Mouse (Mus musculus): Measurements from ENCODE around the gene Bcan.

Gene Bcan

DNA sequence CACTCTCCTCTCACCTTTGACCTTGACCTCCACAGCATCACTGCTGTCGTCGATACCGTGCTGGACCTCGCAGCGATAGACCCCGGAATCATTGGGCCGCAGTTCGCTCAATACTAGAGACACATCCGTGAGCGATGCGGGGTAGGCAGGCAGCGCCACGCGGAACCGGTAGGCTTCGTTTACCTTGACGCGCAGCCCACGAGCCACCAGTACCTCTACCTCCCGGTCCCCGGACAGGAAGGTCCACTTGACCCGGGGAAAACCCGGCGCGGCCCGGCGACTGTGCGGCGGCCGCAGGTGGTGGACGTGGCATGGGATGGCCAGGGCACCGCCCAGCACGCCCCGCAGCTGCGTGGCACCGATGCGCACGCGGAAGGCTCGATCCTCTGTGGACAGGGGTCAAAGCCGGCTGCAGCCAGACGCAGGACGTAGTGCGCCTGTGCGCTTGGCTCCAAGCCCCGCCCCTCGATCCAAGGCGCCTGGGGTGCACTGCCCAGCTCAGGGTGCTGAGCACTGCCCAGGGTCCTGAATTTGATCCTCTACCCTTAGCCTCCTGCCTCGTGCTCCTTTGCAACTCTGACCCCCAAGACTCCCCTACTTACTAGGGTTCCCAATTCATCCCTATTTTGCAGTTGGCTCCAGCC lies 2.9 kb downstream of the Bcan start:
- in situ Hi-C loops (cut with MboI), result no loop called here

- in situ Hi-C loops (cut with MboI), result no loop called here
Measured at GRCm38 (mm10) chr3:87996401-87996800, 3.6 kb downstream of the Bcan start.

GRCm38 (mm10) chr3:87995331-87995730 lies 4.7 kb downstream of the Bcan start:
- in situ Hi-C loops (cut with MboI), result no loop called here

DNA sequence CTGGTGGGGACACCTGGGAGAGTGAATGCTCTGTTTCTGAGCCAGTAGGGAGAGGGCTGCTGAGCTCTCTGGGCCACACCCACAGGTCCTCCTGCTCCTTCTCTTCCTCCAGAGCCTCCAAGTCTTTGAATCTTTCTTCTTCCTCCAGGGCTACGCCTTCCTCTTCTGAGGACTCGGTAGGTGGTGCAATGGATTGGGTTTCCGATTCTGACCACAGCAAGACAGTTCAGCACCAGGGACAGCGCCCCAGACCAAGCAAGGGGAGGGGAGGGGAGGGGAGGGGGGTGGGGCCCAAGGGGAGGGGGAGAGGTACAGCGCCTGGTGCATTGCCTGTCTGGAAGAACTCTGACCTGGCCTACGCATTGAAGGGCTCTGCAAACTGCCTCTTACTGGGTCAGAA lies 6.6 kb downstream of the Bcan start:
- in situ Hi-C loops (cut with MboI), result no loop called here

GRCm38 (mm10) chr3:87989935-87990334 lies 10.1 kb downstream of the Bcan start:
- in situ Hi-C loops (cut with MboI), result no loop called here

DNA sequence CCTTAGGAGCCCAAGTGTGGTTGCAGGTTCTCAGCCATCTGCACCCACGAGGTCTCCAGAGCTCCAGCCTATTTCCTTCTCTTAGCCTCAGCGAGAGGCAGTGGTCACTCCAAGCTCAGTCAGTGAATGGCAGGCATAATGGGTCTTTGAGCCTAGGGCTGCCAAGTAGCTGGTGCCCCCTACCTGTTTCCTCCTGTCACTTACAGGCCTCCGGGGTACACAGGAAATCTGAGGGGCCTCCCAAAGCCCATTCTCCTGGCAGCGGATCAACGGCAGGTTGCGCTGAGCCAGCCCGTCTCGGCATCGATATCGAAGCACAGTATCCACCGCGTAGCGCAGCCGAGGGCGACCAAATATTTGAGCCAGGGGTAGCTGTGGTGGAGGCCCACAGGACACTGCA lies 12.0 kb downstream of the Bcan start:
- in situ Hi-C loops (cut with MboI), result no loop called here

GRCm38 (mm10) chr3:87987633-87988032 lies 12.4 kb downstream of the Bcan start:
- in situ Hi-C loops (cut with MboI), result no loop called here

DNA sequence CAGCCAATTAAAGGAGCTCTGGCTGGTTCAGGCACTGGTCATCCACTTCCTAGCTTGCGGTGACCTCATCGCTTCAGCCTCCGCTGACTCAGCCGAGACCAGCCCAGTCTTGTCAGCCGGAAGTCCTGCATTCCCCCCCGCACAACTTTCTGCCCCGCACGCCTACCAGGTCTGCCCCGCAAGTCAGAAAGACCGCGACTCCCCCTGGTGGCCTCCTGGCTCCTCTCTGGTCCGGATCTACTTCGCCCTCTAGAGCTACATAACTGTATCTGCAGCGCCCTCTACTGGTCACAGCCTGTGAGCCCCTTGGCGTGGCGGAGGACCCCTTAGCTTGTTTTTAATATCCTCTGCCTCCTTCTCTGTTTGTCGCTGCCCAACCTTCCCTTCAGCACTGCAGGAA lies 13.2 kb downstream of the Bcan start:
- in situ Hi-C loops (cut with MboI), result no loop called here

DNA sequence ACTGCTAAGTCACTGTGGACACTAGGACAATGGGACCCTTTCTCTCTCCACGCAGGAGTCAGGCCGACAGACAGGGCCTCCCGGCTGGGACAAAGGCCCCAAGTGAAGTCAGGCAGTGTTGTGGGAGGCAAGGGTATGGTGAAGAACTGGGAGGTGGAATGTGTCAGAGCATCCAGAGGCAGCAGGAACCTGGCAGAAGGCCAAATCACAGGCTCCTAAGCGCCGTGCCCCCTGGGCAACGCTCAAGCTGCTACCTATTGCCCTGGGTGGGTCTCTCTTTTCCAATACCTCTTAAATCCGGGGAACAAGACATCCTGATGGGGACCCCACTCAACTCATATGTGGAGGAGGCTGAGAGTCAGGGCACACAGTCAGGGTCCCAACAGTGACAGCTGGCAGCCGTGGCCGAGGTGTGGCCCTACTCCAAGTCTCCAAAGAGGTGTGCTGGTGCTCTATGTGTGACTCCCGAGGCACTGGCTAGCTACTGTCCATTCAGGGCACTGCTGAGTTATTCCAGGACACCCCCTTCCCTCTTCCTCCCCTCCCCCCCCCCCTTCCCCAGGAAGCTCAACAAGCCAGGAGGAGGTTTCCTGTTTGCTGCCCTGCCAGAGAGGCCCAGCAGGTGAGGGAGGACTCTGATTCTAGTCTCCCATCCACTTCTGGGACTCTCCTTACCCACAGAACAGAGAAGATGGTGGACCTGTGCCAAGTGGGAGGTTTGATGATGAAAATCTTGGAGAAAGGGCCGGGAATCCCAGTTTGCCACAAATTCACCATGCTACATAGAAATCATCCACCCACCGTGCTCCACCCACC lies 14.3 kb downstream of the Bcan start:
- in situ Hi-C loops (cut with MboI), result no loop called here

DNA sequence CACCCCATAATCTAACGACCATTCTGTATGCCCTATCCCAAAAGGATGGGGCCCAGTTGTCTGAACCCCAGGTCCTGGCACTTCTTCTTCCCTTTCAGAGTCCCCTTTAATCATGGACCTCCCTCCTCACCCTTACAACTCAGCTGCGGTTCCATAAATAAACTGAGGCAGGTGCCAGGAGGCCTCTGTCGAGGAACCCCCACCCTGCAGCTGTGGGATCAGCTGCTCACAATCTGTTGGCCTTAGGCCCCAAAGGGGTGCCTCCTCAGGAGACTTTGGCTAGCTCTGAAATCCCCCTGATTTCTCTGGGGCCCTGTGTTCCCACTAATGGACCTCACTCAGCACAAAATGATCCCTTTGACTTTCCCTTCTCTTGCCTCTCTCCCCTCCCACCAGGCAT lies 15.9 kb downstream of the Bcan start:
- in situ Hi-C loops (cut with MboI), result no loop called here

- in situ Hi-C loops (cut with MboI), result no loop called here
Measured at GRCm38 (mm10) chr3:87983627-87984026, 16.4 kb downstream of the Bcan start.

DNA sequence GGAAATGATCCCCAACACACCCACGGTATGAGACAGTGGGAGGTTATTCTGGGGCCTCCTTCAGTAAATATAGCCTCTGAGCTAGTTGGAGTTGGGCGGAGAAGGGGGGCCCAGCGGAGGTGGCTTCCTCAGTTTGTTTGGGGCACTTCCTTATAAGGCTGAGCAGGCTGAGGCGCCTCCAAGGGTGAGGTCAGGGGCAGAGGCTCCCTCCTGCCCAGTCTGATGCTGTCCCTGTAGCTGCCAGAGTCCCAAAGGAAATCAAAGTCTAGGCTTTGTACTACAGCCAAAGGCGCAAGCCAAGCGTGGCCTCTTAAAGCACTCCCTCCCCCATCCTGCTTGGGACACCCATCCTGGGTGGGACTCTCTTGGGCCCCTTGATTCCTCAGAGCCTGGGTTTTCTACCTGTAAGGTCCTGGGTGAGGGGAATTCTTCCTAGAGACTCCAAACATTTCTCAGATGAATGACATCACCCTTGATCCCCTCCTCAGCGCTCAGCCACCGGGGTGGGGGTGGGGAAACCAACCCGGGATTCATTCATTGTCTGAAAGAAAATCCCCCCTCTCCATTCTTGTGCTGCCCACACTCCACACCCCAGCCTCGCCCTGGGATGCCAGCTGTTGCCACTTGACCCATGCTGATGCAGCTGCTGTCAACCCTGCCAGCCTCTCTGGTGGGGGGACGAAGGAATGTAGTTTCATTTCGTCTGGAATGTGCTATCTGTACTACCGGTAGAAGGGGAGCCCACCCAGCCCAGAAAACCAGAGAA lies 17.0 kb downstream of the Bcan start:
- in situ Hi-C loops (cut with MboI), result no loop called here

GRCm38 (mm10) chr3:87981894-87982835 lies 17.9 kb downstream of the Bcan start:
- in situ Hi-C loops (cut with MboI), result no loop called here

DNA sequence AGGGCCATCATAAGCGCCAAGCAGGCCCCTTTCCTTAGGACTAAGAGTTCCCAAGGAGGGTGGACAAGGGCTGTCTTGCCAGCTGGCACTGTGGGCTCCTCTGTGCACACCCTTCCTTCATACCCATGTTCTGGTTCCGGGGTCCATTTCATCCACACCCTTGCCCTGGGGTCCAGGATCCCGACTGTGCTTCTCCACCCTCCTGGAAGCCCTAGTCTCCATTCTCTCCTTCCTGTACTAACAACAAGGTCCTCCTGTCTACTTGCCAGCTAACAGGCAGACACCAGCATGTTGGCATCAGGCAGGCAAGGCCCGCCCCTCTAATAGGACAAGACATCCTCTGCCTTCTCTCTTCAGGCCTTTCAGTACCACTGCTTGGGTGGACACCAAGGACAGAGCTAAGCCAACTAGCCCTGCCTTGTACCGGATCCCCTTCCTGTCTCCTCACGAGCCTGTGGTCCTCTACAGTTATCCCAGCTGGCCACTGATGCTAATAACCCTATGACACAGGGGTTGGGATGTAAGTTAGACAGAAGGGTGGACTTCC lies 18.7 kb downstream of the Bcan start:
- in situ Hi-C loops (cut with MboI), result no loop called here

- in situ Hi-C loops (cut with MboI), result no loop called here
Measured at GRCm38 (mm10) chr3:87980728-87981127, 19.3 kb downstream of the Bcan start.

DNA sequence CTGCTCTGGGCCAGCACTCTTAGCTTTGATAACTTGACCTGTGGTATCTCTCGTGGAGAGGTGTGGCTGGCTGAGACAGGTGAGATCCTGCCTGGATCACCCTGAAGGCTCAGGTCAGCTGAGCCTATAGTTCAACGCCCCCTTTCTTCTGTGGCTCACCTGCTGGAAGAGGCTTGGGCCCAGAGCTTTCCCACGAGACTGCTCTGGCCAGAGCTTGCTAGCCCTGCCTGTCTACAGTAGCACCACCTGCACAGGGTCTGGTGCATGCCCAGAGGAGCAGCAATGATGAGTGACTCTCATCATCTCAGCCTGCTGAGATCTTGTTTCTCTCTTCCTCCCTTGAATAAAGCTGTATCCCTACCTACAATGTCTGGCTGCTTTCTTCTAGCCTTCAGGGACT lies 19.9 kb downstream of the Bcan start:
- in situ Hi-C loops (cut with MboI), result no loop called here

DNA sequence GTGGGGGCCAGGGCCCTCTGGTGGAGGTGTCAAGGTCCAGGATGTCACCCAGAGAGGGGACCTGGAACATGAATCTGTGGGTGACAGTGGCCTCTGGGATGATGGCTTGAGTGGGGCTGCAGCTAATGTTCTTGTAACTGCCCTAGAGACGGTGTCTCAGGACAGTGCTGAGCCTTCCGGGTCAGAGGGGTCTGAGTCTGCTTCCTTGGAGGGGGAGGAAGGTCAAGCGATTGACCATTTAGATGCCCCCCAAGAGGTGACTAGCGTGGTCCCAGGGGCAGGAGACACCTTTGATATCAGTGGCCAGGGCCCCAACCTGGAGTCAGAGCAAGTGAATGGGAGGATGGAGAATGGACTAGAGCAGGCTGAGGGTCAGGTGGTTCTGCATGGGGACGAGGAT lies 20.5 kb downstream of the Bcan start:
- in situ Hi-C loops (cut with MboI), result no loop called here

GRCm38 (mm10) chr3:87974381-87974987 lies 25.5 kb downstream of the Bcan start:
- in situ Hi-C loops (cut with MboI), result no loop called here

GRCm38 (mm10) chr3:87973593-87974380 lies 26.2 kb downstream of the Bcan start:
- in situ Hi-C loops (cut with MboI), result no loop called here

GRCm38 (mm10) chr3:87972776-87973175 lies 27.3 kb downstream of the Bcan start:
- in situ Hi-C loops (cut with MboI), result no loop called here

Measured in mature B cell (primary cell).